Mouse (Mus musculus): ENCODE results near the gene Trim27. TPM values are rescaled to one million over a fixed set of nuclear protein-coding genes. Genes with fewer than 3 reads are reported as not detected.

The Trim27 gene
- polyA plus RNA-seq, 1 experiment from 2014 or later, result 36.7 TPM

DNA sequence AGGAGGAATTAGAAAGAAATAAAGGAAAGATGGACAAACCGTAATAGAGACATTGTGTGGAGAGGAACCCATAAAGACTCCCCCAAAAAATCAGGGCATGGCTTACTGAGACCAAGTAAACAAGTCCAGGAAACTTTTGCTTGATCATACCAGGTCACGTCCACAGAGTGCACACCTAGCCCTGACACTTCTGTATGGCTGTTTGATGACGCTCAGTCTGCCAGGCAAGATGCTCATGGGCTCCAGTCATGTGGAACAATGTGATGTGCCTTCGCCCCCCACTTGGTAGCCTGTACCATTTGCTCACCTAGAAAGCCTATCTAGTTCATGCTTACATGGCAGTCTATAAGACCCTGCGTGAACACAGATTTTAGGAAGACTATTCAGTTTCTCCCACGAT, 3.8 kb downstream of the Trim27 start:
- peaks cover 27% of the 10 kb centered on the region for H3K4me1 ChIP-seq (ENCODE audit: insufficient read depth)
- H3K9ac ChIP-seq (replicated peaks), result no peak overlapping the region
- WGBS (ENCODE audit: insufficient replicate concordance), result 90% methylated on average over 6 of the region's 6 CpGs
- ATAC-seq (no peak), DNase-seq (no peak)
- H3K4me2 ChIP-seq (ENCODE audit: low read depth, low read length), result no peak overlapping the region
- H3K9me3 ChIP-seq (ENCODE audit: low read length), result no peaks in the 10 kb centered on the region
- no peak overlapping the region for H3K4me3 ChIP-seq (ENCODE audit: low read depth, low read length)
- TF ChIP-seq CTCF (IDR thresholded peaks at IDR 0.05; ENCODE audit: low read depth) (no peak), EP300 (IDR thresholded peaks at IDR 0.05; ENCODE audit: low read depth) (no peak)
- H3K36me3 ChIP-seq (replicated peaks; ENCODE audit: insufficient read depth, low read length), result peaks cover 44% of the 10 kb centered on the region
- no peaks in the 10 kb centered on the region for H3K27me3 ChIP-seq (ENCODE audit: insufficient read depth, low read length)
- H3K27ac ChIP-seq (ENCODE audit: low read depth), result no peak overlapping the region

DNA sequence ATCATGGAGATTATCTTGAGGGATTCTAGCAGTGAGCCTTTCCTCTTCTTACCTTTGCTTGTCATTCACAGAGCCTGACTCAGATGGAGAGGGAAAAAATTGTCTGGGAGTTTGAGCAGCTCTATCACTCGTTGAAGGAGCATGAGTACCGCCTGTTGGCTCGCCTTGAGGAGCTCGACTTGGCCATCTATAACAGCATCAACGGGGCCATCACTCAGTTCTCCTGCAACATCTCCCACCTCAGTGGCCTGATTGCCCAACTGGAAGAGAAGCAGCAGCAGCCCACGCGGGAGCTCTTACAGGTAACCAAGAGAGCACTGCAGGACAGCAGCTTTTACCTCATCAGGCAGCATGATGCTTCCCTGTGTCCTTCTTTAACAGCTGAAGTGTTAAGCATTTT, 4.4 kb downstream of the Trim27 start:
- H3K4me3 ChIP-seq (ENCODE audit: low read depth, low read length), result no peak overlapping the region
- no peaks in the 10 kb centered on the region for H3K9me3 ChIP-seq (ENCODE audit: low read length)
- H3K4me1 ChIP-seq (ENCODE audit: insufficient read depth), result peaks cover 21% of the 10 kb centered on the region
- no peak overlapping the region for H3K27ac ChIP-seq (ENCODE audit: low read depth)
- ATAC-seq, result no peak
- no peak for TF ChIP-seq CTCF (IDR thresholded peaks at IDR 0.05; ENCODE audit: low read depth)
- no peak for TF ChIP-seq EP300 (IDR thresholded peaks at IDR 0.05; ENCODE audit: low read depth)
- no peak for DNase-seq
- H3K27me3 ChIP-seq (ENCODE audit: insufficient read depth, low read length), result no peaks in the 10 kb centered on the region
- H3K4me2 ChIP-seq (ENCODE audit: low read depth, low read length), result no peak overlapping the region
- 78% methylated on average over 7 of the region's 7 CpGs for WGBS (ENCODE audit: insufficient replicate concordance)
- H3K36me3 ChIP-seq (replicated peaks; ENCODE audit: insufficient read depth, low read length), result peaks cover 50% of the 10 kb centered on the region
- no peak overlapping the region for H3K9ac ChIP-seq (replicated peaks)

DNA sequence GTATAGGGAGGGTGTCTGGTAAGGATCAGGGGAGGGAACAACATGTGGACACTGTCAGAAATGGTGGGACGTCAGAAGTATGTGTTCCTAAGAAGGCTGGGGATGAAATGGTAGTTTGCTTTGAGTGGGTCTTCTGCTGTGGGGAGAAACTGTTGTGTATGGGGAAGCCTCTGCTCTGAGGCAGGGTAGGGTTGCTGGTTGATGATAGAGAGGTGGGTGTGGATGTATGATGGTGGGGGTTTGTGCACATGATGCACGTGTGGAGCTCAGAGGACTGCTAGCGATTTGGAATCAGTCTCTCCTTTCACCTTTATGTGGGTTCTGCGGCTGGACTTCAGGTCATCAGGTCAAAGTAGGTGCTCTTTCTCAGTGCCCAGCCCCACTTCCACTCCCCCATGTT, 6.3 kb downstream of the Trim27 start:
- ATAC-seq (no peak), DNase-seq (no peak)
- Histone ChIP-seq H3K9me3 (ENCODE audit: low read length) (no peaks in the 10 kb centered on the region), H3K27ac (ENCODE audit: low read depth) (no peak overlapping the region), H3K4me3 (ENCODE audit: low read depth, low read length) (no peak overlapping the region), H3K9ac (replicated peaks) (no peak overlapping the region), H3K4me1 (ENCODE audit: insufficient read depth) (peaks cover 13% of the 10 kb centered on the region; the same call in 1 of the 2 replicates), H3K36me3 (replicated peaks; ENCODE audit: insufficient read depth, low read length) (peaks cover 68% of the 10 kb centered on the region), H3K27me3 (ENCODE audit: insufficient read depth, low read length) (no peaks in the 10 kb centered on the region), H3K4me2 (ENCODE audit: low read depth, low read length) (no peak overlapping the region)
- WGBS (ENCODE audit: insufficient replicate concordance), result 81% methylated on average over 4 of the region's 4 CpGs
- TF ChIP-seq EP300 (IDR thresholded peaks at IDR 0.05; ENCODE audit: low read depth), result no peak
- no peak for TF ChIP-seq CTCF (IDR thresholded peaks at IDR 0.05; ENCODE audit: low read depth)

DNA sequence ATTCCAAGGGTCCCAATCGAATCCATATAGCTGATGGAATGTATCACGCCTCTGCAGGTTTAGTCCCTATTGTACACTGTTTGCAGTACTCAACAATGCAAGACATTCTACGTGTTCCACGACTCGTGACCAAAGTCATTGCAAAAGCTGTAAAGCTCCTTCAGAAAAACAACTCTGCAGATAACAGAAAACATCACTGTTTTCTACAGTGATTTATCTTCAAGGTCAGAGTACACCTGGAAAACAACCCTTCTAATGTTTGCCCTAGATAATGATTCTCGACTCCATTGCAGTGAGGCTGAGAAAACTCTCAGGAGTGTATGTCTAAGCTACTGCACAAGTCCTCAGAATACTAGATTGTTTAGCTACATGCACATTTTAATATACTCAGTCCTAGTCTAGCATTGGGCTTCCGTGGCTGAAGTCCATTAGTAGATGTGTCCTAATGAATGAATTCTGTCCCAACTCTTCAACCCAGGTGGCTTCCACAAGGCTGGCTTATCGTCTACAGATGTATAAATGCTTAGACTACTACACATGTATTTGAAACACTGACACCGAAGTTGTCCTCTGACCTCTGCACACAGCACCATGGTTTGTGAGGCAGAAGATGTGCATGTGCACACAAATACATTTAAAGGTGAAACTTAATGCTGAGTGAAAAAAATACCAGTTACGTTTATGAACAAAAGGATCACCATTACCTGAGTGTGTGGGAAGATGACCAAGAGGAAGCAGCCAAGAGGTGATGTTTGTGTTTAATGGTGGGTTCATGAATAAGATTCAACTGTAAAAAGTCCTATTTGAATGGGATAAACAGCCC, 16.4 kb downstream of the Trim27 start:
- H3K9me3 ChIP-seq (ENCODE audit: low read length), result no peaks in the 10 kb centered on the region
- H3K4me2 ChIP-seq (ENCODE audit: low read depth, low read length), result no peak overlapping the region
- H3K27ac ChIP-seq (ENCODE audit: low read depth), result no peak overlapping the region
- no peak overlapping the region for H3K4me3 ChIP-seq (ENCODE audit: low read depth, low read length)
- TF ChIP-seq CTCF (IDR thresholded peaks at IDR 0.05; ENCODE audit: low read depth) (no peak), EP300 (IDR thresholded peaks at IDR 0.05; ENCODE audit: low read depth) (no peak)
- H3K36me3 ChIP-seq (replicated peaks; ENCODE audit: insufficient read depth, low read length), result peaks cover 36% of the 10 kb centered on the region
- WGBS (ENCODE audit: insufficient replicate concordance), result 69% methylated on average over 10 of the region's 10 CpGs
- ATAC-seq, result no peak
- no peaks in the 10 kb centered on the region for H3K27me3 ChIP-seq (ENCODE audit: insufficient read depth, low read length)
- no peaks in the 10 kb centered on the region for H3K4me1 ChIP-seq (ENCODE audit: insufficient read depth)
- no peak for DNase-seq
- no peak overlapping the region for H3K9ac ChIP-seq (replicated peaks)

DNA sequence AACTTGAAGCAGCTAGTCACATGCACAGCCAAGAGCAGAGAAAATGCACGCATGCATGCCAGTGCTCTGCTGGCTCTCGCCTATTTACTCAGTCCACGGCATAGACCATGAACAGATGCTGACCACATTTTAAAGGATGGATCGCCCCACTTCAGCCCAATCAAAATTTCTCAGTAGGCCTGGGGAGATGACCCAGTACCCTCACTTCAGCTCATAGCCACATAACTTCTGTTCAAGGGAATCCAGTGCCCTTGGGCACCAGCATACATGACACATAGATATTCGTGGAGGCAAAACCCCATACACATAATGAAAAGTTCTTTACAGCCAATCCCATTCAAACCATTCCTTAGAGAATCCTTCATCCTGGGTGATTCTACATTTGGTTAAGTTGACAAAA, 18.5 kb downstream of the Trim27 start:
- H3K4me2 ChIP-seq (ENCODE audit: low read depth, low read length), result no peak overlapping the region
- WGBS (ENCODE audit: insufficient replicate concordance), result 81% methylated on average over 5 of the region's 5 CpGs
- peaks cover 15% of the 10 kb centered on the region for H3K36me3 ChIP-seq (replicated peaks; ENCODE audit: insufficient read depth, low read length)
- no peak overlapping the region for H3K27ac ChIP-seq (ENCODE audit: low read depth)
- DNase-seq (no peak), ATAC-seq (no peak)
- no peak overlapping the region for H3K4me3 ChIP-seq (ENCODE audit: low read depth, low read length)
- no peaks in the 10 kb centered on the region for H3K27me3 ChIP-seq (ENCODE audit: insufficient read depth, low read length)
- H3K4me1 ChIP-seq (ENCODE audit: insufficient read depth), result no peaks in the 10 kb centered on the region
- H3K9ac ChIP-seq (replicated peaks), result no peak overlapping the region
- TF ChIP-seq EP300 (IDR thresholded peaks at IDR 0.05; ENCODE audit: low read depth), result no peak
- TF ChIP-seq CTCF (IDR thresholded peaks at IDR 0.05; ENCODE audit: low read depth), result no peak
- H3K9me3 ChIP-seq (ENCODE audit: low read length), result no peaks in the 10 kb centered on the region

DNA sequence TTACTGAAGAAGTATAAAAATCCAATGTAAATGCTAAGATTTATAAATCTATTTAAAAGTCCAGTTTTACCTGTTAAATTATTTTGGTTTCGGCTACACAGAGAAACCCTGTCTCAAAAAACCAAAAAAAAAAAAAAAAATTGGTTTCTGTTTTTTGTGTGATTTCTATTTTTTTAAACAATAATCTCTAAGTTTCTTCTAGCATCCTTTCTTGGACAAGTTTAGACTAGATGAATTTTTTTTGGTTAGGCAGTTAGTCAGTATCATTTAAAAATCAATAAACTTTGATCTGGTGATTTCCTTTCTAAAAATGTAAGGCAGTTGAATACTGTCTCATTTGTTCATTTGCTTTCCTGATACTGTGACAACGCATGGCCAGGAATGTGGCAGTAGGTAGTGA, 19.1 kb downstream of the Trim27 start:
- no peak for ATAC-seq

More for the DNA sequence above, 19.1 kb downstream of the Trim27 start:
- H3K36me3 ChIP-seq (replicated peaks; ENCODE audit: insufficient read depth, low read length), result peaks cover 10% of the 10 kb centered on the region
- H3K4me2 ChIP-seq (ENCODE audit: low read depth, low read length), result no peak overlapping the region
- no peak overlapping the region for H3K27ac ChIP-seq (ENCODE audit: low read depth)
- no peak for DNase-seq
- H3K4me3 ChIP-seq (ENCODE audit: low read depth, low read length), result no peak overlapping the region
- TF ChIP-seq EP300 (IDR thresholded peaks at IDR 0.05; ENCODE audit: low read depth), result no peak
- TF ChIP-seq CTCF (IDR thresholded peaks at IDR 0.05; ENCODE audit: low read depth), result no peak
- H3K9me3 ChIP-seq (ENCODE audit: low read length), result no peaks in the 10 kb centered on the region; the same call in 1 of the 2 replicates
- H3K27me3 ChIP-seq (ENCODE audit: insufficient read depth, low read length), result no peaks in the 10 kb centered on the region
- WGBS (ENCODE audit: insufficient replicate concordance), result 80% methylated on average over 2 of the region's 2 CpGs
- H3K4me1 ChIP-seq (ENCODE audit: insufficient read depth), result no peaks in the 10 kb centered on the region
- H3K9ac ChIP-seq (replicated peaks), result no peak overlapping the region
